8 mouse cellular contexts compared by ENCODE assay signal in genomic region chr13:41801177-41801636, GRCm38 (mm10). TPM values are rescaled to one million over a fixed set of nuclear protein-coding genes. Genes with fewer than 3 reads are reported as not detected.
DNase-seq lines count a peak whose midpoint lies in the region; ATAC-seq and TF ChIP-seq lines count a peak whose summit lies in the region.

No protein-coding gene starts in this region.

- no peaks in the 10 kb centered on the region for H3K36me3 ChIP-seq in embryonic facial prominence, embryonic 14.5 days (ENCODE audit: control insufficient read depth, insufficient read depth, low read length)
- H3K36me3 ChIP-seq in stomach, embryonic 16.5 days (ENCODE audit: control insufficient read depth, insufficient read depth, low read length): no peaks in the 10 kb centered on the region

- H3K4me3 ChIP-seq in gastrocnemius, adult 2 months: no peak overlapping the region
- no peak overlapping the region for H3K4me3 ChIP-seq in embryonic facial prominence, embryonic 14.5 days (ENCODE audit: low read depth, low read length)
- H3K4me3 ChIP-seq in stomach, embryonic 16.5 days (replicated peaks; ENCODE audit: low read length): no peak overlapping the region

- DNase-seq in gastrocnemius, adult 2 months: peak; percentile 19
- no peak for DNase-seq in gastrocnemius, postnatal 10 days
- DNase-seq in R1 (ENCODE audit: low read depth, low spot score): peak; percentile 77
- DNase-seq in embryonic facial prominence, embryonic 14.5 days (ENCODE audit: low spot score): peak; percentile 75
- peak; percentile 10 for DNase-seq in induced T-regulatory cell, adult 2 months (ENCODE audit: low read depth)
- DNase-seq in mesoderm, embryonic 11.5 days (ENCODE audit: low read depth, low spot score): peak; percentile 58
- no peak for DNase-seq in gastrocnemius, postnatal 36 days

- no peaks in the 10 kb centered on the region for H3K9me3 ChIP-seq in embryonic facial prominence, embryonic 14.5 days (ENCODE audit: control insufficient read depth, low read length)
- H3K9me3 ChIP-seq in stomach, embryonic 16.5 days (replicated peaks; ENCODE audit: control insufficient read depth, low read length): no peaks in the 10 kb centered on the region

- H3K4me2 ChIP-seq in embryonic facial prominence, embryonic 14.5 days (ENCODE audit: low read depth, low read length): peak overlapping the region; percentile 39
- H3K4me2 ChIP-seq in stomach, embryonic 16.5 days (ENCODE audit: low read depth, low read length): no peak overlapping the region; the same call in 1 of the 2 replicates

- H3K4me1 ChIP-seq in embryonic facial prominence, embryonic 14.5 days (ENCODE audit: control insufficient read depth, insufficient read depth, low read length): peaks cover 6% of the 10 kb centered on the region; the same call in 1 of the 2 replicates
- peaks cover 6% of the 10 kb centered on the region; the same call in 1 of the 2 replicates for H3K4me1 ChIP-seq in stomach, embryonic 16.5 days (ENCODE audit: control insufficient read depth, insufficient read depth, low read length)

- intact Hi-C loops in gastrocnemius, adult 2 months (cut with DNase I): no loop called here
- intact Hi-C loops in gastrocnemius, postnatal 36 days (cut with DNase I): no loop called here

- H3K27me3 ChIP-seq in embryonic facial prominence, embryonic 14.5 days (replicated peaks; ENCODE audit: control insufficient read depth, insufficient read depth, low read length): no peaks in the 10 kb centered on the region
- no peaks in the 10 kb centered on the region for H3K27me3 ChIP-seq in stomach, embryonic 16.5 days (ENCODE audit: control insufficient read depth, insufficient read depth, low read length)

- no peak for TF ChIP-seq CTCF in gastrocnemius, adult 2 months (IDR thresholded peaks at IDR 0.05)

- H3K9ac ChIP-seq in embryonic facial prominence, embryonic 14.5 days (ENCODE audit: low read depth, low read length): no peak overlapping the region
- 0 out of 2 replicates have a peak overlapping the region, but pooled peaks have one; percentile 7 for H3K9ac ChIP-seq in stomach, embryonic 16.5 days (ENCODE audit: low read length)

- ATAC-seq in embryonic facial prominence, embryonic 14.5 days (ENCODE audit: low read depth): peak; percentile 78
- ATAC-seq in stomach, embryonic 16.5 days (ENCODE audit: insufficient read depth, low FRiP score): no peak

- WGBS in embryonic facial prominence, embryonic 14.5 days: 4% methylated on average over 8 of the region's 8 CpGs
- 21% methylated on average over 8 of the region's 8 CpGs for WGBS in stomach, embryonic 16.5 days

- H3K27ac ChIP-seq in gastrocnemius, adult 2 months: no peak overlapping the region
- H3K27ac ChIP-seq in embryonic facial prominence, embryonic 14.5 days (replicated peaks; ENCODE audit: low read depth, low read length): no peak overlapping the region
- H3K27ac ChIP-seq in stomach, embryonic 16.5 days (ENCODE audit: low read length): no peak overlapping the region

RNA-seq across cellular contexts. Expression of gene Adtrp, which starts 46.3 kb away (rescaled TPM):
- not detected for total RNA-seq in gastrocnemius, adult 2 months (2021)
- not detected for total RNA-seq in gastrocnemius, postnatal 10 days (2021)
- polyA plus RNA-seq in embryonic facial prominence, embryonic 14.5 days (2014; fragmentation: Nextera tagmentation; extraction: Ambion mirVana): 3.1 and 3.3 TPM in 2 replicates
- polyA plus RNA-seq in stomach, embryonic 16.5 days (2015; fragmentation: Nextera tagmentation; extraction: Ambion mirVana): 5.6 and 8.3 TPM in 2 replicates
- total RNA-seq in gastrocnemius, postnatal 36 days (2021): under 1 TPM in 1 of 2 experiments, not detected in 1; 0.15 TPM

Comparison
In these comparisons a context has a peak if more than half of its experiments do, and no peak if none do; other contexts are left out.
1. DNase-seq: peak in gastrocnemius, adult 2 months (single experiment), R1 (single experiment), embryonic facial prominence, embryonic 14.5 days (single experiment), induced T-regulatory cell, adult 2 months (single experiment) and mesoderm, embryonic 11.5 days (single experiment); none in gastrocnemius, postnatal 10 days (single experiment) and gastrocnemius, postnatal 36 days (0 of 2).